Mouse (Mus musculus) intestine, embryonic 14.5 days (tissue): ENCODE measurements around the gene Bola1. TPM values are rescaled to one million over a fixed set of nuclear protein-coding genes. Genes with fewer than 3 reads are reported as not detected.

Source experiments
- ATAC-seq: fragments of 200-750 bp; cut with Nextera tagmentation; replicated peaks from 2 replicates; pipeline ENCODE4 v1.8.0; 2017; ENCODE audit warnings: low read depth, moderate number of reproducible peaks, moderate TSS enrichment, moderate library complexity; ENCODE audit not compliant: low FRiP score, low TSS enrichment
- DNase-seq: peaks from one replicate; pipeline ENCODE4 v3.0.0-alpha.2; 2018; ENCODE audit warnings: low spot score
- H3K27ac ChIP-seq: fragments of 300-500 bp; sonication (generic); 2 replicates; pipeline ENCODE4 v1.5.1; 2014; ENCODE audit warnings: low read depth, mild to moderate bottlenecking, control low read depth
- H3K27me3 ChIP-seq: fragments of 300-500 bp; sonication (generic); replicated peaks from 2 replicates; pipeline ENCODE4 v1.6.1; 2014; ENCODE audit warnings: low read length, control low read depth; ENCODE audit not compliant: control insufficient read depth, insufficient read depth
- H3K36me3 ChIP-seq: fragments of 300-500 bp; sonication (generic); 2 replicates; pipeline ENCODE4 v1.6.1; 2014; ENCODE audit warnings: low read length, control low read depth; ENCODE audit not compliant: control insufficient read depth, insufficient read depth
- H3K4me1 ChIP-seq: fragments of 300-500 bp; sonication (generic); replicated peaks from 2 replicates; pipeline ENCODE4 v1.6.1; 2014; ENCODE audit warnings: low read length, control low read depth, mixed read lengths; ENCODE audit not compliant: control insufficient read depth, insufficient read depth
- H3K4me2 ChIP-seq: fragments of 300-500 bp; sonication (generic); 2 replicates; pipeline ENCODE4 v1.6.1; 2014; ENCODE audit warnings: low read length
- H3K4me3 ChIP-seq: fragments of 300-500 bp; sonication (generic); 2 replicates; pipeline ENCODE4 v1.5.1; 2014; ENCODE audit warnings: low read depth, low read length, control low read depth, mixed read lengths
- H3K9ac ChIP-seq: fragments of 300-500 bp; sonication (generic); 2 replicates; pipeline ENCODE4 v1.6.1; 2014; ENCODE audit warnings: mild to moderate bottlenecking, low read length
- H3K9me3 ChIP-seq: fragments of 300-500 bp; sonication (generic); 2 replicates; pipeline ENCODE4 v1.6.1; 2016; ENCODE audit warnings: low read length, control low read depth; ENCODE audit not compliant: control insufficient read depth
- WGBS: fragments of 180-500 bp; shearing (Covaris S2); extraction: QIAGEN DNeasy Blood & Tissue Kit; methylation state at CpG from one replicate; pipeline ENCODE4 v1.1.7; 2014; 5-methylcytosine and 5-hydroxymethylcytosine counted together
- polyA plus RNA-seq: library from polyadenylated mRNA; unstranded; fragments of >200 nt; fragmentation: Nextera tagmentation; extraction: Ambion mirVana; gene quantifications from 2 replicates; pipeline ENCODE4 v1.2.1, GENCODE M21; 2014

Bola1 gene
- polyA plus RNA-seq, 1 experiment from 2014 or later: 79.5 TPM

GRCm38 (mm10) chr3:96262979-96263550 is 43.6 kb upstream of the Bola1 start, which contains the start of gene Hist2h4:
Hist2h4 (minus strand) TSS chr3:96263311.
- DNase-seq: peak; percentile 99
- H3K4me2 ChIP-seq: peak within 1 kb of the TSS; percentile 68

GRCm38 (mm10) chr3:96262216-96262875 is 42.8 kb upstream of the Bola1 start:
- Histone ChIP-seq H3K4me1 (peaks cover 23% of the 10 kb centered on the region), H3K36me3 (no peaks in the 10 kb centered on the region), H3K4me2 (peak overlapping the region; percentile 68), H3K27me3 (no peaks in the 10 kb centered on the region), H3K9me3 (no peaks in the 10 kb centered on the region), H3K4me3 (peak overlapping the region; percentile 63), H3K9ac (peak overlapping the region; percentile 85), H3K27ac (peak overlapping the region; percentile 96)
- WGBS: under 1% methylated on average over 19 of the region's 19 CpGs
- DNase-seq (peak; percentile 79), ATAC-seq (peak; percentile 71)

More at GRCm38 (mm10) chr3:96262979-96263550, 43.6 kb upstream of the Bola1 start, which contains the start of gene Hist2h4:
- 0% methylated on average over 40 of the region's 40 CpGs for WGBS
- H3K27ac ChIP-seq: peak within 1 kb of the TSS; percentile 96
- H3K36me3 ChIP-seq: no peaks in the 10 kb centered on the region
- peaks cover 28% of the 10 kb centered on the region for H3K4me1 ChIP-seq
- peak; percentile 86 for ATAC-seq
- H3K9me3 ChIP-seq: no peaks in the 10 kb centered on the region
- H3K27me3 ChIP-seq: no peaks in the 10 kb centered on the region
- H3K4me3 ChIP-seq: peak within 1 kb of the TSS; percentile 63
- peak within 1 kb of the TSS; percentile 85 for H3K9ac ChIP-seq

- Histone ChIP-seq H3K4me3 (no peak overlapping the region), H3K4me1 (peaks cover 23% of the 10 kb centered on the region), H3K27me3 (no peaks in the 10 kb centered on the region), H3K4me2 (peak overlapping the region; percentile 68), H3K27ac (peak overlapping the region; percentile 96), H3K9ac (peak overlapping the region; percentile 85), H3K9me3 (no peaks in the 10 kb centered on the region), H3K36me3 (no peaks in the 10 kb centered on the region)
- WGBS: 70% methylated on average over 3 of the region's 3 CpGs
- DNase-seq (no peak), ATAC-seq (no peak)
Measured at GRCm38 (mm10) chr3:96261623-96262022, 42.1 kb upstream of the Bola1 start.

- Histone ChIP-seq H3K27me3 (no peaks in the 10 kb centered on the region), H3K9ac (no peak overlapping the region), H3K9me3 (no peaks in the 10 kb centered on the region), H3K27ac (no peak overlapping the region), H3K36me3 (no peaks in the 10 kb centered on the region), H3K4me1 (peaks cover 27% of the 10 kb centered on the region), H3K4me2 (no peak overlapping the region), H3K4me3 (no peak overlapping the region)
- no peak for ATAC-seq
- WGBS: 89% methylated on average over 5 of the region's 5 CpGs
- DNase-seq: no peak
Measured at GRCm38 (mm10) chr3:96260220-96260619, 40.7 kb upstream of the Bola1 start.

- H3K36me3 ChIP-seq: no peaks in the 10 kb centered on the region
- no peaks in the 10 kb centered on the region for H3K27me3 ChIP-seq
- peaks cover 14% of the 10 kb centered on the region for H3K4me1 ChIP-seq
- ATAC-seq (no peak), DNase-seq (no peak)
- H3K4me3 ChIP-seq: no peak overlapping the region
- 70% methylated on average over 3 of the region's 3 CpGs for WGBS
- no peaks in the 10 kb centered on the region for H3K9me3 ChIP-seq
- H3K9ac ChIP-seq: no peak overlapping the region
- no peak overlapping the region for H3K4me2 ChIP-seq
- H3K27ac ChIP-seq: no peak overlapping the region
Measured at GRCm38 (mm10) chr3:96257190-96257589, 37.7 kb upstream of the Bola1 start.

GRCm38 (mm10) chr3:96255926-96256593 is 36.6 kb upstream of the Bola1 start:
- Histone ChIP-seq H3K9ac (no peak overlapping the region), H3K36me3 (no peaks in the 10 kb centered on the region), H3K4me3 (no peak overlapping the region), H3K27me3 (no peaks in the 10 kb centered on the region), H3K9me3 (no peaks in the 10 kb centered on the region), H3K4me1 (0 out of 2 replicates have a peak, but pooled peaks cover 6% of the 10 kb centered on the region), H3K4me2 (peak overlapping the region; percentile 11; the same call in 1 of the 2 replicates), H3K27ac (0 out of 2 replicates have a peak overlapping the region, but pooled peaks have one; percentile 6)
- DNase-seq (no peak), ATAC-seq (no peak)
- 59% methylated on average over 5 of the region's 5 CpGs for WGBS

- Histone ChIP-seq H3K4me3 (no peak overlapping the region), H3K4me2 (no peak overlapping the region), H3K27ac (no peak overlapping the region), H3K4me1 (0 out of 2 replicates have a peak, but pooled peaks cover 6% of the 10 kb centered on the region), H3K36me3 (no peaks in the 10 kb centered on the region), H3K27me3 (no peaks in the 10 kb centered on the region), H3K9me3 (no peaks in the 10 kb centered on the region), H3K9ac (no peak overlapping the region)
- WGBS: 47% methylated on average over 10 of the region's 10 CpGs
- ATAC-seq (no peak), DNase-seq (no peak)
Measured at GRCm38 (mm10) chr3:96254683-96255355, 35.3 kb upstream of the Bola1 start.

GRCm38 (mm10) chr3:96251787-96252186 is 32.3 kb upstream of the Bola1 start:
- H3K27me3 ChIP-seq: no peaks in the 10 kb centered on the region
- no peaks in the 10 kb centered on the region for H3K9me3 ChIP-seq
- DNase-seq: no peak
- 81% methylated on average over 3 of the region's 3 CpGs for WGBS
- H3K36me3 ChIP-seq: no peaks in the 10 kb centered on the region
- no peak overlapping the region for H3K27ac ChIP-seq
- no peak overlapping the region for H3K4me2 ChIP-seq
- no peak overlapping the region for H3K4me3 ChIP-seq
- H3K9ac ChIP-seq: no peak overlapping the region
- no peak for ATAC-seq
- peaks cover 11% of the 10 kb centered on the region; the same call in 1 of the 2 replicates for H3K4me1 ChIP-seq
